In genomic region chr3:136895498-136895897, GRCm38 (mm10) we compare ENCODE assay signal across 8 mouse cellular contexts.
DNase-seq lines count a peak whose midpoint lies in the region; ATAC-seq lines count a peak whose summit lies in the region.

No protein-coding gene starts in this region.

- ATAC-seq in embryonic facial prominence, embryonic 11.5 days (replicated peaks; ENCODE audit: insufficient number of reproducible peaks, low FRiP score, low TSS enrichment, low read depth), result no peak

- H3K36me3 ChIP-seq in embryonic facial prominence, embryonic 11.5 days (replicated peaks; ENCODE audit: control insufficient read depth, insufficient read depth, low read depth, low read length), result no peaks in the 10 kb centered on the region; the same call in 1 of the 2 replicates
- H3K36me3 ChIP-seq in embryonic facial prominence, embryonic 10.5 days (replicated peaks), result peaks cover 19% of the 10 kb centered on the region; the same call in 1 of the 2 replicates

- H3K4me3 ChIP-seq in embryonic facial prominence, embryonic 11.5 days (ENCODE audit: low read depth, low read length), result no peak overlapping the region
- no peak overlapping the region for H3K4me3 ChIP-seq in embryonic facial prominence, embryonic 10.5 days

- no peak overlapping the region for H3K27ac ChIP-seq in embryonic facial prominence, embryonic 11.5 days (replicated peaks; ENCODE audit: low read depth, low read length)
- no peak overlapping the region for H3K27ac ChIP-seq in embryonic facial prominence, embryonic 10.5 days (replicated peaks)

- no peak overlapping the region for H3K4me2 ChIP-seq in embryonic facial prominence, embryonic 11.5 days (ENCODE audit: low read depth, low read length)

- DNase-seq in embryonic facial prominence, embryonic 11.5 days (ENCODE audit: low spot score), result peak; percentile 12
- DNase-seq in embryonic facial prominence, embryonic 10.5 days (ENCODE audit: low spot score), result no peak
- peak; percentile 51 for DNase-seq in A20 (ENCODE audit: low read depth, low spot score)
- peak; percentile 43 for DNase-seq in brain, adult 2 months (ENCODE audit: low read depth, low spot score)
- peak; percentile 44 for DNase-seq in lung, postnatal 14 days
- DNase-seq in ovary, postnatal 14 days (ENCODE audit: low spot score), result no peak
- no peak for DNase-seq in ovary, postnatal 10 days (ENCODE audit: low spot score)
- no peak for DNase-seq in cerebellum, adult 8-10 months

- H3K27me3 ChIP-seq in embryonic facial prominence, embryonic 11.5 days (ENCODE audit: control insufficient read depth, insufficient read depth, low read length), result no peaks in the 10 kb centered on the region
- no peaks in the 10 kb centered on the region for H3K27me3 ChIP-seq in embryonic facial prominence, embryonic 10.5 days (replicated peaks; ENCODE audit: low read depth, poor library complexity, severe bottlenecking)

- no peaks in the 10 kb centered on the region for H3K4me1 ChIP-seq in embryonic facial prominence, embryonic 11.5 days (ENCODE audit: control insufficient read depth, insufficient read depth, low read length)
- H3K4me1 ChIP-seq in embryonic facial prominence, embryonic 10.5 days, result no peaks in the 10 kb centered on the region

- no peak overlapping the region for H3K9ac ChIP-seq in embryonic facial prominence, embryonic 11.5 days (replicated peaks; ENCODE audit: low read length)

- H3K9me3 ChIP-seq in embryonic facial prominence, embryonic 11.5 days (replicated peaks; ENCODE audit: control insufficient read depth, low read length), result no peaks in the 10 kb centered on the region
- no peaks in the 10 kb centered on the region for H3K9me3 ChIP-seq in embryonic facial prominence, embryonic 10.5 days

Comparison
In these comparisons a context has a peak if more than half of its experiments do, and no peak if none do; other contexts are left out.
1. DNase-seq: peak in embryonic facial prominence, embryonic 11.5 days (single experiment), A20 (single experiment), brain, adult 2 months (single experiment) and lung, postnatal 14 days (single experiment); none in embryonic facial prominence, embryonic 10.5 days (single experiment), ovary, postnatal 14 days (single experiment), ovary, postnatal 10 days (single experiment) and cerebellum, adult 8-10 months (single experiment).